Mouse (Mus musculus): ENCODE measurements around the gene Arhgap21. TPM values are rescaled to one million over a fixed set of nuclear protein-coding genes. Genes with fewer than 3 reads are reported as not detected.

Gene Arhgap21
- polyA plus RNA-seq, 1 experiment from 2014 or later: 40.9 TPM

GRCm38 (mm10) chr2:20961825-20962224, 6.9 kb downstream of the Arhgap21 start:
- ATAC-seq: 0 out of 2 replicates have a peak, but pooled peaks have one; percentile 16
- no peaks in the 10 kb centered on the region for H3K9me3 ChIP-seq (replicated peaks; ENCODE audit: control insufficient read depth, low read length, poor library complexity, severe bottlenecking)
- no peak overlapping the region for H3K4me3 ChIP-seq (ENCODE audit: low read depth, low read length)
- H3K4me2 ChIP-seq (ENCODE audit: low read length): peak overlapping the region; percentile 47
- H3K27me3 ChIP-seq (ENCODE audit: control insufficient read depth, insufficient read depth, low read depth, low read length): no peaks in the 10 kb centered on the region
- H3K4me1 ChIP-seq (ENCODE audit: control insufficient read depth, insufficient read depth, low read length): peaks cover 46% of the 10 kb centered on the region
- H3K36me3 ChIP-seq (ENCODE audit: control insufficient read depth, insufficient read depth, low read length): no peaks in the 10 kb centered on the region
- H3K9ac ChIP-seq (ENCODE audit: low read depth, low read length): 0 out of 2 replicates have a peak overlapping the region, but pooled peaks have one; percentile 15
- H3K27ac ChIP-seq (ENCODE audit: low read length): peak overlapping the region; percentile 26; the same call in 1 of the 2 replicates
- 22% methylated on average over 6 of the region's 6 CpGs for WGBS

- H3K9me3 ChIP-seq (replicated peaks; ENCODE audit: control insufficient read depth, low read length, poor library complexity, severe bottlenecking): no peaks in the 10 kb centered on the region
- no peaks in the 10 kb centered on the region for H3K36me3 ChIP-seq (ENCODE audit: control insufficient read depth, insufficient read depth, low read length)
- peak overlapping the region; percentile 33; the same call in 1 of the 2 replicates for H3K27ac ChIP-seq (ENCODE audit: low read length)
- no peak overlapping the region for H3K9ac ChIP-seq (ENCODE audit: low read depth, low read length)
- ATAC-seq: no peak
- 36% methylated on average over 8 of the region's 8 CpGs for WGBS
- H3K4me1 ChIP-seq (ENCODE audit: control insufficient read depth, insufficient read depth, low read length): peaks cover 49% of the 10 kb centered on the region
- H3K27me3 ChIP-seq (ENCODE audit: control insufficient read depth, insufficient read depth, low read depth, low read length): no peaks in the 10 kb centered on the region
- H3K4me2 ChIP-seq (ENCODE audit: low read length): peak overlapping the region; percentile 36
- H3K4me3 ChIP-seq (ENCODE audit: low read depth, low read length): peak overlapping the region; percentile 3; the same call in 1 of the 2 replicates
Observed at GRCm38 (mm10) chr2:20961295-20961694, 7.4 kb downstream of the Arhgap21 start.

- no peak overlapping the region for H3K27ac ChIP-seq (ENCODE audit: low read length)
- H3K4me1 ChIP-seq (ENCODE audit: control insufficient read depth, insufficient read depth, low read length): peaks cover 56% of the 10 kb centered on the region
- H3K9me3 ChIP-seq (replicated peaks; ENCODE audit: control insufficient read depth, low read length, poor library complexity, severe bottlenecking): no peaks in the 10 kb centered on the region
- ATAC-seq: no peak
- no peaks in the 10 kb centered on the region for H3K36me3 ChIP-seq (ENCODE audit: control insufficient read depth, insufficient read depth, low read length)
- 52% methylated on average over 8 of the region's 8 CpGs for WGBS
- peak overlapping the region; percentile 26 for H3K4me2 ChIP-seq (ENCODE audit: low read length)
- no peak overlapping the region for H3K9ac ChIP-seq (ENCODE audit: low read depth, low read length)
- H3K27me3 ChIP-seq (ENCODE audit: control insufficient read depth, insufficient read depth, low read depth, low read length): no peaks in the 10 kb centered on the region
- no peak overlapping the region for H3K4me3 ChIP-seq (ENCODE audit: low read depth, low read length)
Observed at GRCm38 (mm10) chr2:20960668-20961035, 8.0 kb downstream of the Arhgap21 start.

- Histone ChIP-seq H3K36me3 (ENCODE audit: control insufficient read depth, insufficient read depth, low read length) (no peaks in the 10 kb centered on the region), H3K27me3 (ENCODE audit: control insufficient read depth, insufficient read depth, low read depth, low read length) (no peaks in the 10 kb centered on the region), H3K27ac (ENCODE audit: low read length) (no peak overlapping the region), H3K4me3 (ENCODE audit: low read depth, low read length) (no peak overlapping the region), H3K4me2 (ENCODE audit: low read length) (peak overlapping the region; percentile 26), H3K9me3 (replicated peaks; ENCODE audit: control insufficient read depth, low read length, poor library complexity, severe bottlenecking) (no peaks in the 10 kb centered on the region), H3K9ac (ENCODE audit: low read depth, low read length) (no peak overlapping the region), H3K4me1 (ENCODE audit: control insufficient read depth, insufficient read depth, low read length) (peaks cover 61% of the 10 kb centered on the region)
- WGBS: 57% methylated on average over 9 of the region's 9 CpGs
- ATAC-seq: no peak
Observed at GRCm38 (mm10) chr2:20959906-20960667, 8.6 kb downstream of the Arhgap21 start.

- Histone ChIP-seq H3K9ac (ENCODE audit: low read depth, low read length) (no peak overlapping the region), H3K27me3 (ENCODE audit: control insufficient read depth, insufficient read depth, low read depth, low read length) (no peaks in the 10 kb centered on the region), H3K36me3 (ENCODE audit: control insufficient read depth, insufficient read depth, low read length) (no peaks in the 10 kb centered on the region), H3K9me3 (replicated peaks; ENCODE audit: control insufficient read depth, low read length, poor library complexity, severe bottlenecking) (no peaks in the 10 kb centered on the region), H3K4me2 (ENCODE audit: low read length) (no peak overlapping the region), H3K4me3 (ENCODE audit: low read depth, low read length) (no peak overlapping the region), H3K4me1 (ENCODE audit: control insufficient read depth, insufficient read depth, low read length) (peaks cover 59% of the 10 kb centered on the region), H3K27ac (ENCODE audit: low read length) (no peak overlapping the region)
- no peak for ATAC-seq
- 73% methylated on average over 2 of the region's 2 CpGs for WGBS
Observed at GRCm38 (mm10) chr2:20959045-20959444, 9.6 kb downstream of the Arhgap21 start.

- H3K27ac ChIP-seq (ENCODE audit: low read length): no peak overlapping the region
- no peak overlapping the region for H3K4me3 ChIP-seq (ENCODE audit: low read depth, low read length)
- ATAC-seq: no peak
- H3K4me2 ChIP-seq (ENCODE audit: low read length): no peak overlapping the region
- no peak overlapping the region for H3K9ac ChIP-seq (ENCODE audit: low read depth, low read length)
- H3K4me1 ChIP-seq (ENCODE audit: control insufficient read depth, insufficient read depth, low read length): peaks cover 49% of the 10 kb centered on the region
- H3K27me3 ChIP-seq (ENCODE audit: control insufficient read depth, insufficient read depth, low read depth, low read length): no peaks in the 10 kb centered on the region
- 91% methylated on average over 1 of the region's 1 CpGs for WGBS
- H3K9me3 ChIP-seq (replicated peaks; ENCODE audit: control insufficient read depth, low read length, poor library complexity, severe bottlenecking): no peaks in the 10 kb centered on the region
- no peaks in the 10 kb centered on the region for H3K36me3 ChIP-seq (ENCODE audit: control insufficient read depth, insufficient read depth, low read length)
Observed at GRCm38 (mm10) chr2:20957995-20958394, 10.7 kb downstream of the Arhgap21 start.

GRCm38 (mm10) chr2:20956716-20957115, 12.0 kb downstream of the Arhgap21 start:
- Histone ChIP-seq H3K36me3 (ENCODE audit: control insufficient read depth, insufficient read depth, low read length) (no peaks in the 10 kb centered on the region), H3K27me3 (ENCODE audit: control insufficient read depth, insufficient read depth, low read depth, low read length) (no peaks in the 10 kb centered on the region), H3K4me2 (ENCODE audit: low read length) (no peak overlapping the region), H3K9me3 (replicated peaks; ENCODE audit: control insufficient read depth, low read length, poor library complexity, severe bottlenecking) (no peaks in the 10 kb centered on the region), H3K4me3 (ENCODE audit: low read depth, low read length) (no peak overlapping the region), H3K4me1 (ENCODE audit: control insufficient read depth, insufficient read depth, low read length) (peaks cover 36% of the 10 kb centered on the region), H3K9ac (ENCODE audit: low read depth, low read length) (no peak overlapping the region), H3K27ac (ENCODE audit: low read length) (no peak overlapping the region)
- 65% methylated on average over 5 of the region's 5 CpGs for WGBS
- no peak for ATAC-seq

DNA sequence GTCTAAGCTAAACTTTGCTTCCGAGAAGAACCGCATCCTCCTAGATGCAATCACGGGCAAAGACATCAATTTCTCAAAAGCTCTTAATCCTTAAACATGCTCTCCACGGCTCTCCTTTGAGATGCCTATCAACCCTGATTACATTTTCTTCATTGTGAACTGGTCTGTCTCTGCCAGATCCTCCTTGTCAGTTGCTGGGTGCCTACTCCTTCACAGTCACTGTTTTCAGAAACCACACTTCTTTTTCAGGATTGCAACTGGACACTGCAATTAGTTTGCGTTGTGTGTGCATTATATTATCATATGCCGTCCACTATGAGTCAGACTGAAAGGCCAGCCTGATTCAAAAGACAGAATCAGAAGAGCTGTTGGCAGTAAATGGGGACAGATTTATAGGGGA, 12.7 kb downstream of the Arhgap21 start:
- Histone ChIP-seq H3K9me3 (replicated peaks; ENCODE audit: control insufficient read depth, low read length, poor library complexity, severe bottlenecking) (no peaks in the 10 kb centered on the region), H3K9ac (ENCODE audit: low read depth, low read length) (no peak overlapping the region), H3K36me3 (ENCODE audit: control insufficient read depth, insufficient read depth, low read length) (no peaks in the 10 kb centered on the region), H3K27me3 (ENCODE audit: control insufficient read depth, insufficient read depth, low read depth, low read length) (no peaks in the 10 kb centered on the region), H3K27ac (ENCODE audit: low read length) (no peak overlapping the region), H3K4me3 (ENCODE audit: low read depth, low read length) (no peak overlapping the region), H3K4me1 (ENCODE audit: control insufficient read depth, insufficient read depth, low read length) (peaks cover 31% of the 10 kb centered on the region), H3K4me2 (ENCODE audit: low read length) (no peak overlapping the region)
- ATAC-seq: no peak
- 14% methylated on average over 6 of the region's 6 CpGs for WGBS

DNA sequence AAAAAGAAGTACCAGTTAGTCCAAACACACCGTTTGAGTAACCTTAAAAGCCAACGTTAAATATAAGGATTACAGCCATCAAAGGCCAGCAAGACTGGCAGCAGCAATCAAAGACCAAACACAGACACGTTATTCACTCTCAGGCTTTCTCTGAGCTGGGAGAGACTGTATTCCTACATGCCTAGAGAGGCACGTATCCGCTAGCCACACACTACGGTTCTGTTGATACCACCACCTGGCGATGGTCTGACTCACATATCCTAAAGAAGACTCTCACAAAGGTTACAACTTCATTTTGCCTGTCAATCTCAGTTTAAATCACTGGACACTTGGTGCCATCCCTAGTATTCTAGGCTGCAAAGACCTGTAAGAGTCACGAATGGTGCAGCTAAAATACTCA, 13.3 kb downstream of the Arhgap21 start:
- Histone ChIP-seq H3K4me2 (ENCODE audit: low read length) (0 out of 2 replicates have a peak overlapping the region, but pooled peaks have one; percentile 12), H3K9ac (ENCODE audit: low read depth, low read length) (no peak overlapping the region), H3K9me3 (replicated peaks; ENCODE audit: control insufficient read depth, low read length, poor library complexity, severe bottlenecking) (no peaks in the 10 kb centered on the region), H3K27me3 (ENCODE audit: control insufficient read depth, insufficient read depth, low read depth, low read length) (no peaks in the 10 kb centered on the region), H3K4me3 (ENCODE audit: low read depth, low read length) (no peak overlapping the region), H3K4me1 (ENCODE audit: control insufficient read depth, insufficient read depth, low read length) (peaks cover 28% of the 10 kb centered on the region), H3K27ac (ENCODE audit: low read length) (no peak overlapping the region; the same call in 1 of the 2 replicates), H3K36me3 (ENCODE audit: control insufficient read depth, insufficient read depth, low read length) (no peaks in the 10 kb centered on the region)
- WGBS: 40% methylated on average over 8 of the region's 8 CpGs
- no peak for ATAC-seq
